Mouse (Mus musculus): ENCODE measurements around the gene Trank1.

Trank1 gene

DNA sequence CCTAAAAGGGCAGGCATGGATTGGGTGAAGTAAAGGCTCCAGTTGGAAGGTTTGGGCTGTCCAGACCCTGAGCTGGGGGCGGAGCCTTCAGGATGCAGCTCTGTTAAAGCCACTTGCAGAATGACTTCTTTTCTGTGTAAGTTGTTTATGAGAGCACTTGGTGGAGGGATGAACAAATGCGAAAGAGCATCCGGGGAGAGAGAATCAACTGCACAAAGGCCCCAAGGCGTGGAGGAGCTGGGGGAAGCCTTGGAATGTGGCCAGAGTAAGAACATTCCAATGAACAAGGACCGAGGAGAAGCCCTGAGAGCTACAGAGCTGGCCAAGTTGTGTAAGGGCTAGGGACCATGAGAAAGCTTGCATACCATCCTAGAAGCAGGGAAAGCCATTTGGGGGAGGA, 111.0 kb downstream of the Trank1 start:
- no peak for DNase-seq (ENCODE audit: low read depth in 1 of 2, low spot score in 2 of 2)

DNA sequence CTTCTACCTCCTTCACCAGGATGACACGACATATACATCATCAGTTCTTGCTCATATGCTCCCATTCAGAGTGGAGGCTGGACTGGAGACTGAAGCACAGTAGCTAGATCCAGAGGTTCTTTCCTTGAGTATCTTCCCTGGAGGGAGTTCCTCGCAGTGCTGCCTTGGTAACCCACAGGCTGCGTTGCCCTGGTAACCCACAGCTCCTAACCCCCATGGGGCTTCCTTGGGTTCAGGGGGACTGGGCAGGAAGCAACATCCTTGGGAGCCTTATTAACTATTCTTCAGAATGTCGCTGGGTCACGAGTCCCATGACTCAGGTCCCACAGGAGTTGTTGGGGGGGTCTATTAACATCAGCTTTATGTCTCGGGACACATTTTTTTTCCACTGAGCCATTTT, 113.6 kb downstream of the Trank1 start:
- no peak for DNase-seq (ENCODE audit: low read depth in 1 of 2, low spot score in 2 of 2)

DNA sequence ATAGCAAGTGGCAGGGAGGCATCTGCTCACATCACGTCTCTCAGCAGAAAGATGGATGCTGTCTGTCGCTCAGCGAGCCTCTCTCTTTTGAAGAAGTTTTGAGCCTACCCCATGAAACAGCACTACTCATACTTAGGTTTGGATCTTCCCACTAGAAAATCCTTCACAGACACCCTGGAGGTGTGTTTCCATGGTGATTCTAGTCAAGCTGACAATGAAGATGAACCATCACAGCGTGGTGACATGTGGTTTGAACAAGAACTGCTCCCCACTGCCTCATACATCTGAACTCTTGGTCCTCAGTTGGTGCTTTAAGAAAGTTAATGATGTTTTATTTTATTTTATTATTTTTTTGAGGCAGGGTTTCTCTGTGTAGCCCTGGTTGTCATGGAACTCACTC, 114.4 kb downstream of the Trank1 start:
- no peak for DNase-seq (ENCODE audit: low read depth in 1 of 2, low spot score in 2 of 2)

DNA sequence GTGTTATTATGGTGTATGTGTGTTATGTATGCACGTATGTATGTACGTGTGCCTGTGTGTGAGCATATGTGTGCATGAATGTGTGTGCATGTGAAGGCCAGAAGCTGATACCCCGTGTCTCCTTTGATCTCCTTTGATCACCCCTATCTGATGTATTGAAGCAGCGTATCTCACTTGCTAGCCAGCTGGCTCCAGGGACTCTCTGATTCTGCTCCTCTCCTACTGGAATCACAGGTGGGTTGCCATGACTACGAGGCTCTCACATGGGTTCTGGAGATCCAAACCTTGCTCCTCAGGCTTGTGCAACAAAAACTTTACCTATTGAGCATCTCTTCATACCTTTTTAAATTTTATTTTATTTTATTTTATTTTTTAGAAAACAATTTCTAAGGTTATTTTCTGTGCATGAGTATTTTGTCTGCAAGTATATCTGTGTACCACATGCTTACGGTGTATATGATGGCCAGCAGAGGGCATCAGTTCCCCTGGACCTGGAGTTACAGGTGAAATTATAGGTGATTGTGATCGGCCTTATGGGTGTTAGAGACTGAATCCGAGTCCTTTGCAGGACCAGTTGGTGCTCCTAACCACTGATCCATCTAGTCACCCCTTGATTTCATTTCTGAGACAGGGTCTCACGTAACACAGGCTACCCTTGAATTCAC, 116.5 kb downstream of the Trank1 start:
- no peak for DNase-seq (ENCODE audit: low read depth in 1 of 2, low spot score in 2 of 2)

DNA sequence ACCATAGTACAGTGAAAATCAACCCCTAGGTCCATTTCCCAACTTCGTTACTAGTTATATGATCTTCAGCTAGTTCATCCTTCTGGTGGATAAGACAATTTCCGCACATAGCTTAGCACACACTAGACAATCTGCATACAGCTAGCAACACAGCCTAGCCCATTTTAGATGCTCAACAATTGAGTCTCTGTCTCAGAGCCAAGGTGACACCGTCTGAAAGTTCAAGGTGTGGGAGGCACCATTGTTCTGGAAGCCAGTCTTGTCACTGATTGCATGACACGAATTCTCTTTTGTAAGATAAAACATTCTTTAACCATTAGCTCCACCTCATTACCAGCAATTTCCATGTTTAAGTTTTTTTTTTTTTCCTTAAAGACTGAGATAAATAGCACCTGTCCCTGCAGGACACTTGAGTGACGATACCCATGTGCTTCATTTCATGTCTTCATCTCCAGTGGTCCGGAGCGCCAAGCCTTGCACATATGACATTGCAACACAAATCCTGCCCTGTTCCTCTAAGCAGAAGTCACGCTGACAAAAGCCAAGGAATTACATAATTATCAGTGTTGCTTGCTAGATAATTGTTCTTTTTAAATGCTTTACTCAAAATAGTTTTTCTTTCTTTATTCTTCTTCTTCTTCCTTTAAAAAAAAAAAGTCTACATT, 117.3 kb downstream of the Trank1 start:
- DNase-seq (ENCODE audit: low read depth in 1 of 2, low spot score in 2 of 2), result no peak

DNA sequence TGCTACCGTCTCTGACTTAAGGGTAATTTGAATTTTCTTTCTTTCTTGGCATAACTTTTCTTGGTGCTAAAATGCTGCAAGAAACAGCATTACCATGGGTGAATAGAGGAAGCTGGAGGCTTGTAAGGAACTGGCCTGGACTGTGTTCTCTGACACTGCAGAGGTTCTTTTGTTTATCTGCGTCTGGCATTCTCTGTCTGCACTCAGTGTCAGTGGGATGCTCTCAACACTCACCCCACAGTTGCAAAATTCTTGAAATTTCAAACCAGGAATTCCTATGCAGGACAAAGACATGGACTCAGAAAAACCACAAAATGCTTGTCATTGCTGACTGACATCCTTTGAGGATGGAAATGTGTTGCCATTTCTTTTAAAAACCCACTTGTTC, 117.8 kb downstream of the Trank1 start:
- no peak for DNase-seq (ENCODE audit: low read depth in 1 of 2, low spot score in 2 of 2)

DNA sequence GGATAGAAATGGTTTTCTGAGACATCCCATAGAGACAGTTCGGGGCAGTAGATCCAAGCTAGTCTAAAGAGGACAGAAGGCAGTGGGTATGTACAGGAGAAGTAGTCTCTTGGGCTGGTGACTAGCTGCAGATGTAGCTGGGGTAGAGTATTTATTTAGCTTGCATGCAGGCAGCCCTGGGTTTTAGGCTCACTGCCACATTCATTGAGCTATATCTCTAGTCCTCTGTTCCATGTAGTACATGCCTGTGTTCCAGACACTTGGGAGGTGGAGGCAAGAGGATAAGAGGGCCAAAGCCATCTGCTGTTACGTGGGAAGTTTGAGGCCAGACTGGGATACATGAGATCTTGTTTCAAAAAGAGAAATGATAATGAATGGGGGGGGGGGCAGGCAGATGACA, 123.9 kb downstream of the Trank1 start:
- DNase-seq (ENCODE audit: low read depth in 1 of 2, low spot score in 2 of 2), result no peak

DNA sequence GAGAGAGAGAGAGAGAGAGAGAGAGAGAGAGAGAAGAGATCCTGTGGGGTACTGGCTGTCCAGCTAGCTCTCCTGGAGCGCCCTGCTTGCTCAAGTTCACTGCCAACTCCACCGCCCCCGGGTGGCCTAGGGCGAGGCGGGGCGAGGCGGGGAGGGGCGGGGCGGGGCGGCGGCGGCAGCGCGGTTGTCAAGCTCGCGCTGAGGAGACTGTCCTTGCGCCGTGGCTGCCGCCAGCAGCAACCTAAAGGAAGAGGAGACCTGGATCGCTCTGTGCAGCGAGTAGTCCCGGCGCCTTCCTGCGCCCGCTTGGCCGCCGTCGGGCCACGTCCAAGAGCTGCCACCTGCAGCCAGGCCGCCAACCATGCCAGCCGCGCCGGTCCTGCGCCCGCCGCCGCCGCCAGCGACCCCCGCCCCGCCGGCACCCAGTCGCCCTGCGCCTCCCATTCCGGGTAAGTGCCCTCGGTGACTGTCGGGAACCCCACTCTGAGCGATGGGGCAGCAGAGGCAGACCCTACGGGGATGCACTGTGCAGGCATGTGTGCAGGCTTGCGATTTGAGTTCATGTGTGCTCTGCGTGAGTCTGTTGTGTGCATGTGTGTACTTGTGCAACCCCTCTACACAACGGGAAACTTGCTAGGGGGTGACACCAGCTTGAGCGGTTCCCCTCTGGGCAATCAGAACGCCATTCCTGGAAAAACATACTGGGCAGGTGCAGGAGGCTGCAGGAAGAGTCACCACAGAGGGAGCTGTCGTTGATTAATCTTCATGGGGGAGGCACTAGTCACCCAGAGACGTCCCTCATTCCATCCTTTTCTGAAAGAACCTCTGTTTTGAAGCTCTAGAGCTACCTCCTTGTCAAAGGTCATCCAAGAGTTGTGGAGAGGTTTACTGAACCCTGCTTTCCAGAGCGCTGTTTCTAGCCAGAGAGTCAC, 127.6 kb downstream of the Trank1 start, which contains the start of gene Dclk3:
Dclk3 (plus strand) TSS at position 178 of the 932 bp plus-strand sequence.
- no peak for DNase-seq (ENCODE audit: low read depth in 1 of 2, low spot score in 2 of 2)

DNA sequence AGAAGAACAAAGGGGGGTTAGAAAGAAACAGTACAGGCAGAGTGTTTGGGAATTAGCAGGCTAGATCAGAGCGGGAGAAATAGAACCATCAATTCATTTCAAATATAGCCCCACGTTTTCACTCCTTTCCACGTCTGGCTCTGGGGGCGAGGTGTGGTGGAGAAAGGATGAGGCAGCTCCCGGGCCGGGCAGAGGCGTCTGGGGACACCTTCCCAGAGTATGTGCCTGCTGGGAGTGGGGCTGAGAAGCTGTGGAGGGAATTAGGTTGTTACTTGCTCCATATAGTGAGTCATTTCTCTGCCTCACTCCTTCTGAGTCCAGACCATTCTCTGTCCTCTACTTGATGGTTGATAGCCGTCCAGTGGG, 128.3 kb downstream of the Trank1 start:
- no peak for DNase-seq (ENCODE audit: low read depth in 1 of 2, low spot score in 2 of 2)

DNA sequence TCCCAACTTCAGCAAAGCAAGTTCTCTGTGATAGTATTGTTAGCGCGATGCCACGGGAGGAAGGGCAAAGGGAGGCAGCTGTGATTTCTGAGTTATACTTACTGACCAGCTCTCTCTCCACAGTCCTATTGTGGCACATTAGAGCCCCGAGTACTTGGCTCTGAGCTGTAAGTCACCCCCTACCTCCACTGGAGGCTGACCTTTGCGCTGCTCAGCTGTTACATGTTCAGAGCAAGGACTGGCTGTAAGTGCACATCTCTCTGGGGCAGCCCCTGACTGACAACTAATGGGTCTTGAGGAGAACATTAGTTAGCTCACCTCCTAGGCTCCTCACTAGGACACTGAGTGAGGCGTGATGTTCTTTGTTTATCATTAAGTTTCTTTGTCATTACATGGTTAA, 128.9 kb downstream of the Trank1 start:
- no peak for DNase-seq (ENCODE audit: low read depth in 1 of 2, low spot score in 2 of 2)

DNA sequence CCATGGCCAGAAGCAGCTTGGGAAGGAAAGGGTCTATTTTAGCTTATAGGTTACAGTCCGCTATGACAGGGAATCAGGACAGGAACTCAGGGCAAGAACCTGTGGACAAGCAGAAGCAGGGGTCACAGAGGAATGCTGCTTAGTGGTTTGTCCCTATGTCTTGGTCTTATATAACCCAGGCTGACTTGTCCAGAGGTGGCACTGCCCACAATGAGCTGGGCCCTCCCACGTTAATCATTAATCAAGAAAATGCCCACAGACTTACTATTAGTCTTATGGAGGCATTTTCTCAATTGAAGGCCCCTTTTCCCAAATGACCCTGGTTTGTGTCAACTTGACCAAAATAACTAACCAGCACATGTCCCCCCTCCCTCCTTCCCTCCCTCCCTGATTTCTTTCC, 129.6 kb downstream of the Trank1 start:
- DNase-seq (ENCODE audit: low read depth in 1 of 2, low spot score in 2 of 2), result no peak

All from monocyte, adult 2 months (primary cell).